Mouse (Mus musculus) forebrain, embryonic 12.5 days (tissue): ENCODE measurements around the gene Mid1. TPM values are rescaled to one million over a fixed set of nuclear protein-coding genes. Genes with fewer than 3 reads are reported as not detected.
A peak's percentile ranks its signal among the peaks of the same experiment; 100 is the strongest.
"Not testable (repeated sequence)": the region's sequence is repeated elsewhere in the genome, so short reads cannot be mapped to it uniquely, and the experiment has no call there.

ENCODE experiments used
- ATAC-seq: fragments of 200-750 bp; cut with Nextera tagmentation; 2 replicates; pipeline ENCODE4 v1.8.0; 2017; ENCODE audit warnings: moderate TSS enrichment; ENCODE audit not compliant: low FRiP score
- H3K27ac ChIP-seq: fragments of 300-500 bp; sonication (generic); 2 replicates; pipeline ENCODE4 v1.5.1; 2016; ENCODE audit warnings: mild to moderate bottlenecking
- H3K27me3 ChIP-seq: fragments of 300-500 bp; sonication (generic); 2 replicates; pipeline ENCODE4 v1.6.1; 2016; ENCODE audit warnings: mild to moderate bottlenecking
- H3K36me3 ChIP-seq: fragments of 300-500 bp; sonication (generic); replicated peaks from 2 replicates; pipeline ENCODE4 v1.6.1; 2016; ENCODE audit warnings: mild to moderate bottlenecking
- H3K4me1 ChIP-seq: fragments of 300-500 bp; sonication (generic); 2 replicates; pipeline ENCODE4 v1.6.1; 2016
- H3K4me2 ChIP-seq: fragments of 300-500 bp; sonication (generic); 2 replicates; pipeline ENCODE4 v1.6.1; 2016; ENCODE audit warnings: mild to moderate bottlenecking, moderate library complexity
- H3K4me3 ChIP-seq: fragments of 300-500 bp; sonication (generic); replicated peaks from 2 replicates; pipeline ENCODE4 v1.5.1; 2016; ENCODE audit warnings: mild to moderate bottlenecking
- H3K9ac ChIP-seq: fragments of 300-500 bp; sonication (generic); 2 replicates; pipeline ENCODE4 v1.6.1; 2016; ENCODE audit warnings: mild to moderate bottlenecking
- H3K9me3 ChIP-seq: fragments of 300-500 bp; sonication (generic); 2 replicates; pipeline ENCODE4 v1.6.1; 2016
- WGBS: fragments of 180-500 bp; shearing (Covaris S2); methylation state at CpG from one replicate; pipeline ENCODE4 v1.1.7; 2016; 5-methylcytosine and 5-hydroxymethylcytosine counted together
- polyA plus RNA-seq: library from polyadenylated mRNA; unstranded; fragments of >200 nt; fragmentation: Nextera tagmentation; extraction: Ambion mirVana; gene quantifications from 2 replicates; pipeline ENCODE4 v1.2.1, GENCODE M21; 2016

Gene Mid1
- polyA plus RNA-seq, 1 experiment from 2014 or later: 16.2 TPM

DNA sequence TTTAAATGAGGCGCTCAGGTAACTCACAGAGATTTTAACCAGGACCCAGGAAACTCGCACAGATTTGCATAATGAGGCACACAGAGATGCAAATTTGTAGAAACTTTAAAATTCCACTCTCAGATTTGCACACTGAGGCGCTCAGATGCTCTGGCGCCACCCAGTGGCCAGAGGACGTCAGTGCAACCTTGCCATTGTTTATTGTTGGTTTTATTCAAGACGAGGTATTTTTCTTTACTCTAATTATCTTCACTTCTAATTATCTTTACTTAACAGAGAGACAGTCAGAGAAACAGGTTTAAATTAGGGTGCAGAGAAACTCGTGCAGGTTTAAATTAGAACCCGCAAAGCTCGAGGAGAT lies 335.7 kb downstream of the Mid1 start:
- 49% methylated on average over 9 of the region's 9 CpGs for WGBS
- not testable (repeated sequence) for H3K27me3 ChIP-seq, H3K4me3 ChIP-seq, H3K4me2 ChIP-seq, H3K9ac ChIP-seq
- peak overlapping the region; percentile 59; the same call in 1 of the 2 replicates for H3K27ac ChIP-seq
- ATAC-seq: peak; percentile 7; the same call in 1 of the 2 replicates
- peaks cover 43% of the 10 kb centered on the region for H3K9me3 ChIP-seq
- peaks cover 13% of the 10 kb centered on the region for H3K4me1 ChIP-seq
- peaks cover 42% of the 10 kb centered on the region for H3K36me3 ChIP-seq

DNA sequence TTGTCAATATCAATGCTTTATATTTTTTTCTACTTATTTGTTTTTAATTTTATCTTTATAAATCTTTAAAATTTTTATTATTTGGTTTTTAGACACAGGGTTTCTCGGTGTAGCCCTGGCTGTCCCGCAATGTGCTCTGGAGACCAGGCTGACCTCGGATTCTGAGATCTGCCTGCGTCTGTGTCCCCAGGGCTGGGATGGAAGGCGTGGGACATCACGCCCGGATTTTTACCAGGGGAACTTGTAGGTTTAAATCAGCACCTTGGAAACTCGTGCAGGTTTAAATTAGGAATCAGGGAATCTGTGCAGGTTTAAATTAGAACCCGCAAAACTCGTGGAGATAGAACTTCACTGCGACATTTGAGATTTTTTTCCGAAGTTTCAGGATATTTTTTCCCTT lies 336.2 kb downstream of the Mid1 start:
- peaks cover 41% of the 10 kb centered on the region for H3K36me3 ChIP-seq
- H3K27me3 ChIP-seq, H3K4me3 ChIP-seq, H3K9ac ChIP-seq, ATAC-seq, H3K4me2 ChIP-seq: not testable (repeated sequence)
- peak overlapping the region; percentile 3; the same call in 1 of the 2 replicates for H3K27ac ChIP-seq
- H3K4me1 ChIP-seq: peaks cover 13% of the 10 kb centered on the region
- WGBS: 75% methylated on average over 12 of the region's 12 CpGs
- H3K9me3 ChIP-seq: peaks cover 43% of the 10 kb centered on the region

DNA sequence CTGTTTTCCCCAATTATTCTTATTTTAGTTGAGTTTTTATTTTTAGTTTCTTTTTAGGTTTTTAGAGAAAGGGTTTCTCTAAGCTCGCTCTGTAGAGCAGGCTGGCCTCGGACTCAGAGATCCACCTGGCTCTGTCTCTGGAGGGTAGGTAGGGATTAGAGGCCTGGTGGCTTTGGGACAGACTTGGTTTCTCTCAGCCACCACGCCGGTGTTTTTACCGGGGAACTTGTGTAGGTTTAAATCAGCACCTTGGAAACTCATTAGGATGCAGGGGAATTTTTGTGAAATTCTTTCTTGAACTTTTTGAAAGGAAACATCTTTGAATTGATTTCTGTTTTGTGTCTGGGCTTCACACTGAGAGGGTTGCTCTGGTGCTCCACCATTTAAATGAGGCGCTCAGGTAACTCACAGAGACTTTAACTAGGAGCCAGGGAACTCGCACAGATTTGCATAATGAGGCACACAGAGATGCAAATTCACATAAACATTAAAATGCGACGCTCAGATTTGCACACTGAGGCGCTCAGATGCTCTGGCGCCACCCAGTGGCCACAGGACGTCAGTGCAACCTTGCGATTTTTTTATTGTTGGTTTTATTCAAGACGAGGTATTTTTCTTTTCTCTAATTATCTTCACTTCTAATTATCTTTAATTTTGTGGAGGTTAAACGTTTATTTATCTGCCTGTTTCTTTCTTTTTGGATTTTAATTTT lies 336.9 kb downstream of the Mid1 start:
- H3K27me3 ChIP-seq, H3K4me2 ChIP-seq, H3K4me3 ChIP-seq, H3K9ac ChIP-seq: not testable (repeated sequence)
- WGBS: 50% methylated on average over 15 of the region's 15 CpGs
- Histone ChIP-seq H3K36me3 (peaks cover 37% of the 10 kb centered on the region), H3K27ac (0 out of 2 replicates have a peak overlapping the region, but pooled peaks have one; percentile 8), H3K9me3 (peaks cover 43% of the 10 kb centered on the region), H3K4me1 (peaks cover 13% of the 10 kb centered on the region)
- 0 out of 2 replicates have a peak, but pooled peaks have one; percentile 18 for ATAC-seq

Other genes starting within 250 kb of the Mid1 start
- 0.18 TPM in 1 of 2 replicates, not detected in the other for gene 4933400A11Rik, start 94.4 kb downstream of the Mid1 start, polyA plus RNA-seq